Mouse (Mus musculus) urinary bladder, adult 18-20 months (tissue): ENCODE results near the gene Pla2g15.

Experiments
- DNase-seq, 2 experiments: peaks; one replicate each; pipeline ENCODE4 v3.0.0; 2022; ENCODE audit warnings: low spot score in 2 of 2, mixed read lengths in 2 of 2

The Pla2g15 gene

GRCm38 (mm10) chr8:106149801-106150652, at the start of gene Pla2g15:
Pla2g15 (plus strand) TSS chr8:106150399.
- peak; percentile 84 to 87 for DNase-seq

GRCm38 (mm10) chr8:106102321-106102720, 47.9 kb upstream of the Pla2g15 start:
- no peak for DNase-seq

GRCm38 (mm10) chr8:106103888-106104287, 46.3 kb upstream of the Pla2g15 start:
- DNase-seq = no peak

GRCm38 (mm10) chr8:106106193-106106592, 44.0 kb upstream of the Pla2g15 start:
- DNase-seq = no peak

GRCm38 (mm10) chr8:106108080-106108479, 42.1 kb upstream of the Pla2g15 start:
- peak in 1 of 2 experiments; percentile 18 for DNase-seq

GRCm38 (mm10) chr8:106108729-106109128, 41.5 kb upstream of the Pla2g15 start:
- peak; percentile 15 to 16 for DNase-seq

GRCm38 (mm10) chr8:106112041-106112440, 38.2 kb upstream of the Pla2g15 start:
- no peak for DNase-seq

GRCm38 (mm10) chr8:106112514-106112913, 37.7 kb upstream of the Pla2g15 start:
- no peak for DNase-seq

- DNase-seq = no peak
These were observed 34.3 kb upstream of the Pla2g15 start for GRCm38 (mm10) chr8:106115897-106116296.

GRCm38 (mm10) chr8:106123443-106123842, 26.8 kb upstream of the Pla2g15 start:
- no peak for DNase-seq

- DNase-seq = no peak
These were observed 24.1 kb upstream of the Pla2g15 start for GRCm38 (mm10) chr8:106126055-106126454.

GRCm38 (mm10) chr8:106127054-106127453, 23.1 kb upstream of the Pla2g15 start:
- DNase-seq = no peak

GRCm38 (mm10) chr8:106127882-106128410, 22.3 kb upstream of the Pla2g15 start:
- no peak for DNase-seq

GRCm38 (mm10) chr8:106129232-106129930, 20.8 kb upstream of the Pla2g15 start:
- DNase-seq = no peak

GRCm38 (mm10) chr8:106129997-106130396, 20.2 kb upstream of the Pla2g15 start:
- peak in 1 of 2 experiments; percentile 10 for DNase-seq

- DNase-seq = no peak
These were observed 19.7 kb upstream of the Pla2g15 start for GRCm38 (mm10) chr8:106130505-106130904.

- peak in 1 of 2 experiments; percentile 19 for DNase-seq
These were observed 19.2 kb upstream of the Pla2g15 start for GRCm38 (mm10) chr8:106131021-106131420.

- peak in 1 of 2 experiments; percentile 10 for DNase-seq
These were observed 18.5 kb upstream of the Pla2g15 start for GRCm38 (mm10) chr8:106131488-106132222.

- no peak for DNase-seq
These were observed 17.8 kb upstream of the Pla2g15 start for GRCm38 (mm10) chr8:106132356-106132755.

- peak in 1 of 2 experiments; percentile 14 for DNase-seq
These were observed 16.7 kb upstream of the Pla2g15 start for GRCm38 (mm10) chr8:106133526-106133925.

- DNase-seq = no peak
These were observed 16.3 kb upstream of the Pla2g15 start for GRCm38 (mm10) chr8:106133946-106134345.
